Mouse (Mus musculus) forebrain, embryonic 16.5 days (tissue): Measurements from ENCODE around the gene Zc3h7b. TPM values are rescaled to one million over a fixed set of nuclear protein-coding genes. Genes with fewer than 3 reads are reported as not detected.

ENCODE experiments used
- ATAC-seq: fragments of 200-750 bp; cut with Nextera tagmentation; 2 replicates; pipeline ENCODE4 v1.8.0; 2017; ENCODE audit warnings: mild to moderate bottlenecking, moderate library complexity
- H3K27ac ChIP-seq: fragments of 300-500 bp; sonication (generic); 2 replicates; pipeline ENCODE4 v1.5.1; 2014; ENCODE audit warnings: low read length, control low read depth
- H3K27me3 ChIP-seq: fragments of 300-500 bp; sonication (generic); replicated peaks from 2 replicates; pipeline ENCODE4 v1.6.1; 2014; ENCODE audit warnings: low read length; ENCODE audit not compliant: control insufficient read depth, insufficient read depth
- H3K36me3 ChIP-seq: fragments of 300-500 bp; sonication (generic); 2 replicates; pipeline ENCODE4 v1.6.1; 2014; ENCODE audit not compliant: control insufficient read depth, insufficient read depth
- H3K4me1 ChIP-seq: fragments of 300-500 bp; sonication (generic); replicated peaks from 2 replicates; pipeline ENCODE4 v1.6.1; 2014; ENCODE audit warnings: low read length; ENCODE audit not compliant: control insufficient read depth, insufficient read depth
- H3K4me2 ChIP-seq: fragments of 300-500 bp; sonication (generic); 2 replicates; pipeline ENCODE4 v1.6.1; 2014; ENCODE audit warnings: mild to moderate bottlenecking, low read length, control low read depth
- H3K4me3 ChIP-seq: fragments of 300-500 bp; sonication (generic); replicated peaks from 2 replicates; pipeline ENCODE4 v1.5.1; 2014; ENCODE audit warnings: mild to moderate bottlenecking, low read length, control low read depth
- H3K9ac ChIP-seq: fragments of 300-500 bp; sonication (generic); replicated peaks from 2 replicates; pipeline ENCODE4 v1.6.1; 2014; ENCODE audit warnings: low read depth, low read length, control low read depth
- H3K9me3 ChIP-seq: fragments of 300-500 bp; sonication (generic); 2 replicates; pipeline ENCODE4 v1.6.1; 2016; ENCODE audit warnings: low read length; ENCODE audit not compliant: control insufficient read depth
- WGBS: fragments of 180-500 bp; shearing (Covaris S2); extraction: QIAGEN DNeasy Blood & Tissue Kit; methylation state at CpG from one replicate; pipeline ENCODE4 v1.1.7; 2014; 5-methylcytosine and 5-hydroxymethylcytosine counted together
- polyA plus RNA-seq: library from polyadenylated mRNA; unstranded; fragments of >200 nt; fragmentation: Nextera tagmentation; extraction: Ambion mirVana; gene quantifications from 2 replicates; pipeline ENCODE4 v1.2.1, GENCODE M21; 2015

Zc3h7b gene
- polyA plus RNA-seq, 1 experiment from 2014 or later, result 59.1 TPM

DNA sequence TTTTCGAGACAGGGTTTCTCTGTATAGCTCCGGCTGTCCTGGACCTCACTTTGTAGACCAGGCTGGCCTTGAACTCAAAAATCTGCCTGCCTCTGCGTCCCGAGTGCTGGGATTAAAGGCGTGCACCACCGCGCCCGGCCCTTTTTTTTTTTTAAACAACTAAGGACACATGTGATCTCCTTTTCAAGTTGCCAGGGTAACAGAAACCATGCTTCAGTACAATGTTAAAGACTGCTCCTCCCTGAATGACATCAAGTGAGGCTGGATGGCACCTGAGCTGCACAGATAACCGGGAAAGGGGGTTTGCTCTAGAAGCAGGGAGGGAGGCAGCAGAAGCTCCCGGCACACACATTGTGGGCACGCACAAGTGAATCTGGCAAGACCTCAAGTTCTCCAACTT is 35.9 kb upstream of the Zc3h7b start:
- Histone ChIP-seq H3K4me1 (no peaks in the 10 kb centered on the region), H3K4me3 (no peak overlapping the region), H3K4me2 (no peak overlapping the region), H3K9ac (no peak overlapping the region), H3K36me3 (peaks cover 61% of the 10 kb centered on the region), H3K27ac (no peak overlapping the region), H3K27me3 (no peaks in the 10 kb centered on the region), H3K9me3 (no peaks in the 10 kb centered on the region)
- 90% methylated on average over 11 of the region's 11 CpGs for WGBS
- no peak for ATAC-seq

- ATAC-seq, result no peak
- Histone ChIP-seq H3K36me3 (peaks cover 55% of the 10 kb centered on the region), H3K4me3 (no peak overlapping the region), H3K9me3 (no peaks in the 10 kb centered on the region), H3K4me1 (no peaks in the 10 kb centered on the region), H3K27me3 (no peaks in the 10 kb centered on the region), H3K4me2 (no peak overlapping the region), H3K27ac (no peak overlapping the region), H3K9ac (no peak overlapping the region)
- WGBS, result 97% methylated on average over 1 of the region's 1 CpGs
Measured at GRCm38 (mm10) chr15:81709686-81710085, 35.2 kb upstream of the Zc3h7b start.

DNA sequence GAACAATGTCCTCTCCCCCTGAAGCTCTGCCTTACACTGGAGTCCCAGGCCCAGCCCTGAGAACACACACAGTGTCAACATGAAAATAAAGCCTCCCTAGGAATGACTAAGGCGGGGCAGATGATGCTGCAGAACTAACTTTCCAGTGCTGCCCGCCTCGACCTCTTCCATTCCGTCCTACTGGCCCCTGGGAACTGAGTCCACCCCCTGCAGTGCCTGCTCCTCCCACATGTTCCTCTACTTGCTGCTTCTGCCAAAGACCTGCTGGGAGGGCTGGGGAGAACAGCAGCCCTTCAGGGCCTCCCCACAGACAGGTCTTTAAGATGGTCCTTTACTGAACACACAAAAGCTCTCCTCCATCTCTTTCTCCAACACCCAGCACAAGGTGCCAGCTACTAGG is 34.1 kb upstream of the Zc3h7b start:
- Histone ChIP-seq H3K4me1 (no peaks in the 10 kb centered on the region), H3K27ac (no peak overlapping the region), H3K9ac (no peak overlapping the region), H3K36me3 (peaks cover 46% of the 10 kb centered on the region), H3K4me2 (no peak overlapping the region), H3K27me3 (no peaks in the 10 kb centered on the region), H3K9me3 (no peaks in the 10 kb centered on the region), H3K4me3 (no peak overlapping the region)
- 76% methylated on average over 4 of the region's 4 CpGs for WGBS
- ATAC-seq, result no peak

DNA sequence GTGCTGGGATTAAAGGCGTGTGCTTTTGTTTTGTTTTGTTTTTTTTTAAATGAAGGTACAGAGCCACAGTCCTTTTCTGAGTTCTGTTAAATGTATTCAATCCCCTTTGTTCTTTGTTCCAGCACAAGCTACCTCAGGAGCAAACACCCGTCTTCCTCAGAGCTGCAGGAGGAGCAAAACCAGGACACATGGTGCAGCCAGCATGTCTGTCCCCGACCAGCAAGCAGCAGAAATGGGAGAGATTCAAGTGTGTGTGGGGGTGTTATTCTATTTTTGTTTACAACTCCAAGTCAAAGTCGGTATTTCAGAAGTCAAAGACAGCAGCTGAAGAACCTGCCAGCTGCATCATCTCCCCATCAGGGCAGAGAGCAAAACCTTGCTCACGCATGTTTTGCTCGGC is 31.1 kb upstream of the Zc3h7b start:
- H3K36me3 ChIP-seq, result peaks cover 45% of the 10 kb centered on the region
- 79% methylated on average over 6 of the region's 6 CpGs for WGBS

DNA sequence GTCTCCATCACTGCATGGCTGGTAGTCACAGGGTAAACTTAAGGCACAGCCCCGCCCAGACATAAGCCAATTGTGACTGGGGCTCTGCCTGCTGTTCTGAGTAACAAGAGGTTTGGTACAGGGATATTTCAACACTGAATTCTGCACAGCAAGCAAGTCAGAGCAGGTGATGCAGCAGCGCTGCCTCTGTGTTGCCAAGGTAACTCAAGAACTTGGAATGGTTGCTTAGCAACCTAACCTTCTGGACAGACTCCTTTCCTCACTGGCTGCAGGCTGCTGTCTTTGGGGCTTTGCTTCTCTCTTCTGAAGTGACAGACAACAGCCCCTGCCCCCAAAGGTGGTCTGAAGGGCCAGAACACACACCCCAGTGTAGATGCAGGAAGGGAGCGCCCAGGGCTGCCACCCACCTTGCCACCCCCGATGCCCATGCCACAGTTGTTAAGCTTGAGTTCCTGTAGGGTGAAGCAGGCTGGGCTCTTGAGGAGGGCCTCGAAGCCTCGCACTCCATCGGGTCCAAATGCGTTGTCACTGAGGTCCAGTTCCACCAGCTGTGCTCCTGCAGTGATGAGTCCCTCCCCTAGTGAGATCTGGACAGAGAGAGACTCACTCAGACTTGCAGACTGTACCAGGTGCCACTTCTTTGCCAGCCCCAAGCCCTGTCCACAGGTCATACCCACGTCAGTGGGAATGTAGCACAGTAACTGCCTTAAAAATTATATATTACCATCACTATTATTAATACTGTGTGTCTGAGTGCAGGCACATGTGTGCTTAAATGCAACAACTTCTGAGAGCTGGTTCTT is 26.3 kb upstream of the Zc3h7b start:
- no peak overlapping the region for H3K4me3 ChIP-seq
- peak; percentile 81 for ATAC-seq
- no peaks in the 10 kb centered on the region for H3K9me3 ChIP-seq
- H3K4me1 ChIP-seq, result peaks cover 7% of the 10 kb centered on the region; the same call in 1 of the 2 replicates
- peak overlapping the region; percentile 79 for H3K27ac ChIP-seq
- H3K36me3 ChIP-seq, result peaks cover 30% of the 10 kb centered on the region
- no peak overlapping the region for H3K9ac ChIP-seq
- no peak overlapping the region for H3K4me2 ChIP-seq
- no peaks in the 10 kb centered on the region for H3K27me3 ChIP-seq
- WGBS, result 75% methylated on average over 9 of the region's 9 CpGs

More for the DNA sequence above, 31.1 kb upstream of the Zc3h7b start:
- no peak for ATAC-seq
- H3K4me3 ChIP-seq, result no peak overlapping the region
- H3K4me1 ChIP-seq, result peaks cover 7% of the 10 kb centered on the region; the same call in 1 of the 2 replicates
- H3K9me3 ChIP-seq, result no peaks in the 10 kb centered on the region
- no peak overlapping the region for H3K27ac ChIP-seq
- H3K4me2 ChIP-seq, result no peak overlapping the region
- H3K9ac ChIP-seq, result no peak overlapping the region
- no peaks in the 10 kb centered on the region for H3K27me3 ChIP-seq

- Histone ChIP-seq H3K27ac (no peak overlapping the region), H3K4me2 (no peak overlapping the region), H3K9me3 (no peaks in the 10 kb centered on the region), H3K4me3 (no peak overlapping the region), H3K4me1 (peaks cover 7% of the 10 kb centered on the region; the same call in 1 of the 2 replicates), H3K27me3 (no peaks in the 10 kb centered on the region), H3K9ac (no peak overlapping the region), H3K36me3 (peaks cover 33% of the 10 kb centered on the region)
- peak; percentile 26; the same call in 1 of the 2 replicates for ATAC-seq
- WGBS, result 92% methylated on average over 6 of the region's 6 CpGs
Measured at GRCm38 (mm10) chr15:81719139-81719531, 25.7 kb upstream of the Zc3h7b start.

DNA sequence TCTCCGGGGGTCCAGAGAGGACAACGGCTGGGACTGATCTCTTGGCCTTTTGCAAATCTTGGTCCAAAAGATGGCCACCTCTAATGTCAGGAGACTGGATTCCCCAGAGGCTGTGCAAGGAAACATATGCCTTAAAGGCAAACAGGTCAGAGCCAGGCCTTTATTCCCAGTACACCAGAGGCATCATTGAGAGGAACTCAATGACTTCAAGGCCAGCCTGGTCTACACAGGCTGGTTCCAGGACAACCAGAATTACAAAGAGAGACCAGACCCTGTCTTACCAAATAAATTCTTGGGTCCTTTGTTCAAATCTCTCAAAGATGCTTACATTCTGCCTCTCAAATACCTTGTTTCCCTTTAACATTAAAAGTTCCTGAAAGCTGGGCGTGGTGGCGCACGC is 22.5 kb upstream of the Zc3h7b start:
- 93% methylated on average over 5 of the region's 5 CpGs for WGBS
- H3K27ac ChIP-seq, result no peak overlapping the region
- ATAC-seq, result no peak

DNA sequence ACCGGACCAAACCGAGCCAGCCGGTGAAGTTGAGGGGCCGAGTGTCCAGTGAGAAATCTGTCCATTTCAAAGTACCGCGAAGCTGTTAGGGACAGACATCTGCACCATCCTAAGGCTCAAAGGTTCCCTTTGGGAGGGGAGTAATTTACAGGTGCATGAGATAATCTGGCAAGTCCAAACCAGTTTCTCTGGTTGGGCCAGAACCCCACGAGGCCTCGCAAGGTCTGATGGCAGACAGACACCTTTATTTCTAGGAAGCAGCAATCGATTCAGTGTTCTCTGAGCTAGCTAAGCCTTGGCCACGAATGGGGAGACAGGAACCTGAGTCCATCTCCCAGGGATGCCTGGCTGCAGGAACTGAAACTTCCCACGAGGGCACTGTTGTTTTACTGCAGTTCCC is 21.2 kb upstream of the Zc3h7b start:
- no peak overlapping the region for H3K4me2 ChIP-seq
- no peak overlapping the region for H3K9ac ChIP-seq
- H3K27me3 ChIP-seq, result no peaks in the 10 kb centered on the region
- no peak for ATAC-seq
- peaks cover 20% of the 10 kb centered on the region for H3K4me1 ChIP-seq
- no peaks in the 10 kb centered on the region for H3K9me3 ChIP-seq
- no peak overlapping the region for H3K27ac ChIP-seq
- H3K36me3 ChIP-seq, result peaks cover 24% of the 10 kb centered on the region
- no peak overlapping the region for H3K4me3 ChIP-seq
- WGBS, result 93% methylated on average over 11 of the region's 11 CpGs

More for the DNA sequence above, 22.5 kb upstream of the Zc3h7b start:
- Histone ChIP-seq H3K4me1 (peaks cover 13% of the 10 kb centered on the region), H3K36me3 (peaks cover 24% of the 10 kb centered on the region), H3K9ac (no peak overlapping the region), H3K4me3 (no peak overlapping the region), H3K27me3 (no peaks in the 10 kb centered on the region), H3K9me3 (no peaks in the 10 kb centered on the region), H3K4me2 (no peak overlapping the region)

DNA sequence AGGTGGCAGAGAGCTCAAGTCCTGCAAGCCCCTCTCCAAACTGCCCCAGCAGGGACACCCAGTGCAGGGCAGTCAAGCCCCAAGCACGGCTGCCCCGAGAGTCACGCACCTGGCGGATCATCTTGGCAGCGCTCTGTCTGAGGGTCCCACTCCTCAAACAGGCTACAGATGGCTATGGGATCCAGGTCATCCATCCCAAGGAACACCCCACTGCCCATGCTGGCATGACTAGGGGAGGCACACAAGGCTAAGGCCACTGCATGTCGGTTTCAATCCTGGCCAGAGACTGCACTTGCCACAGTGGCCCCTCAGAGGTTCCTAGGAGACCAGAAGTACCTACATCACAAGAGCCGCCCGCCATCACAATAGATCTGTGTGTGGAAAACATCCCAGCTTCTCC is 18.9 kb upstream of the Zc3h7b start:
- Histone ChIP-seq H3K9ac (no peak overlapping the region), H3K36me3 (peaks cover 16% of the 10 kb centered on the region), H3K27ac (no peak overlapping the region), H3K4me1 (peaks cover 24% of the 10 kb centered on the region), H3K4me2 (no peak overlapping the region), H3K27me3 (no peaks in the 10 kb centered on the region), H3K4me3 (no peak overlapping the region), H3K9me3 (no peaks in the 10 kb centered on the region)
- 90% methylated on average over 8 of the region's 8 CpGs for WGBS
- no peak for ATAC-seq
